Mouse (Mus musculus) layer of hippocampus, postnatal 25 days (tissue): ENCODE data around the gene Gm49027. TPM values are rescaled to one million over a fixed set of nuclear protein-coding genes. Genes with fewer than 3 reads are reported as not detected.

Experiments
- DNase-seq, 2 experiments: peaks; one replicate each; pipeline ENCODE4 v3.0.0; 2022; ENCODE audit warnings: mixed read lengths in 2 of 2, low spot score in 1 of 2; ENCODE audit errors: extremely low spot score in 1 of 2
- microRNA-seq, 2 experiments: library from miRNA; unstranded; fragments of <30 nt; microRNA quantifications; one replicate each; pipeline ENCODE4 v1.2.0; 2021
- total RNA-seq, 2 experiments: library from RNA; stranded (reverse); gene quantifications; 2 replicates each; pipeline ENCODE4 v1.2.3; 2021

The Gm49027 gene
- total RNA-seq, 2 experiments from 2014 or later, result 2.0 to 5.2 TPM

- peak; percentile 62 to 73 for DNase-seq
These were observed 17.2 kb downstream of the Gm49027 start for GRCm38 (mm10) chr5:123507936-123508723.

DNA sequence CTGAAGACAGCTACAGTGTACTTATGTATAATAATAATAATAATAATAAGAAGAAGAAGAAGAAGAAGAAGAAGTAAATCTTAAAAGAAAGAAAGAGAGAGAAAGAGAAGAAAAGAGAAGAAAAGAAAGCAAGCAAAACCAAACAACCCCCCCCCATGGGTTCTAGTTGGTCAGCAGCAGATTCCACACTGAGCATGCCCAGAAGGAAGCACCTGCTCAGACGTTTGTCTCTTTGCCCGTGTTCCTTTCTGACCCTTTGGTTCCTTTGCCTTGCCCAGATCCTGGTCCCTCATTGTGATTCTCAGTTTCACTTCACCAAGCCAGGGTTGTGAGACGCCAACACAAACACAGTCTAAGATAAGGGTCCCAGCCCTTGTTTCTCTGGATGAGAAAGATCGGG, 23.3 kb downstream of the Gm49027 start:
- DNase-seq, result no peak

- peak in 1 of 2 experiments; percentile 34 for DNase-seq
These were observed 25.6 kb downstream of the Gm49027 start for GRCm38 (mm10) chr5:123499717-123500116.

- DNase-seq, result no peak
These were observed 35.4 kb downstream of the Gm49027 start for GRCm38 (mm10) chr5:123489935-123490334.

GRCm38 (mm10) chr5:123489112-123489785, 36.0 kb downstream of the Gm49027 start, which contains the start of the genes Lrrc43 and Il31:
Lrrc43 (plus strand) TSS chr5:123489305.
Il31 (minus strand) TSS chr5:123489489.
- no peak for DNase-seq

DNA sequence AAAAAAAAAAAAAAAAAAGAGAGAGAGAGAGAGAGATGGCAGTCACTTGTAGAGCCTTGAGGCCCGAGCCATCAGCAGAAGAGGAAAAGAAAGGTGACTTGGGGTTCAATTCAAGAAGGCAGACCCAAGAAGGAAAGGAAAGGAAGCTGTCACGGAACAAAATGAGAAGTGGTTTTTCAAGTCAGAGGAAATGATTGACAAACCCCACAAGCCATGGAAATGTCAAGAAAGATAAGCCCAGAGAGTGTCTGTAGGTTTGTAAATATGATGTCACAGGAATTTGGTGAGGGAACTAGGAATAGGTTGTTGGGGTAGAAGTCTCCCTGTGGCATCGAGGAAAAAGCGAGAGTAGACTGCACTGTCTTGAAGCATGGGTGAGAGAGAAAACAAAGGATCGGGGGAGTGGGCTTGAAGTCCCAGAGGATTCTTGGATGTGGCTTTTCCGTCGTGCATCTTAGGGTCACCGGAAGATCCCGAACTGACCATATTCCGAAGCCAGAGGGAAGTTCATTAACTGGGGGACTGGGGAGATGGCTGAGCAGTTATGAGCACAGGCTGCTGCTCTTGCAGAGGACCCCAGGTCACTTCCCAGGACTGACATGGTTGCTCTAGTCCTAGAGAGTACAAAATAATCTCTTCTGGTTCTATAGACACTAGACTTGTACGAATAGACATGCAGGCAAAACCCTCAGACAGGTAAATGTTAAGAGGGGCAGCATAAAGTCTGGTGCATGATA, 37.5 kb downstream of the Gm49027 start:
- no peak for DNase-seq

- no peak for DNase-seq
These were observed 51.5 kb downstream of the Gm49027 start for GRCm38 (mm10) chr5:123473817-123474216.

GRCm38 (mm10) chr5:123470784-123471400, 54.4 kb downstream of the Gm49027 start:
- no peak for DNase-seq

- DNase-seq, result no peak
These were observed 60.6 kb downstream of the Gm49027 start for GRCm38 (mm10) chr5:123464638-123465037.

Small RNAs within 50 kb of the gene (microRNA-seq; reads per million reads assigned to microRNA genes)
- 0.55 to 1.00 reads per million in 2 experiments for gene Mir7647

Other genes starting within 250 kb of the Gm49027 start
- gene Bcl7a, start 181.7 kb downstream of the Gm49027 start, total RNA-seq, result 10 to 100 TPM; 68.7 to 70.3 TPM
- gene Mlxip, start 130.7 kb downstream of the Gm49027 start, total RNA-seq, result 10 to 100 TPM; 16.6 to 21.6 TPM
- 1 to 10 TPM in 1 of 2 experiments, under 1 TPM in 1; 0.17 to 1.1 TPM for gene Lrrc43, start 36.2 kb downstream of the Gm49027 start, total RNA-seq
- gene Il31, start 36.0 kb downstream of the Gm49027 start, total RNA-seq, result not detected
- 1 to 10 TPM in 1 of 2 experiments, under 1 TPM in 1; 0.94 to 1.2 TPM for gene B3gnt4, start 15.0 kb downstream of the Gm49027 start, total RNA-seq
- gene Diablo, start 1.3 kb downstream of the Gm49027 start, total RNA-seq, result 10 to 100 TPM; 34.4 to 35.3 TPM
- 10 to 100 TPM; 80.6 to 82.4 TPM for gene Vps33a, start 47.5 kb upstream of the Gm49027 start, total RNA-seq
- gene Clip1, start 159.1 kb upstream of the Gm49027 start, total RNA-seq, result 100 to 1,000 TPM; 114 to 130 TPM
- gene Zcchc8, start 195.6 kb upstream of the Gm49027 start, total RNA-seq, result 10 to 100 TPM; 45.4 to 50.1 TPM
- gene Rsrc2, start 223.9 kb upstream of the Gm49027 start, total RNA-seq, result 100 to 1,000 TPM in 1 of 2 experiments, 10 to 100 TPM in 1; 90.6 to 108 TPM
- 1 to 10 TPM; 1.9 to 2.9 TPM for gene Kntc1, start 224.2 kb upstream of the Gm49027 start, total RNA-seq